Mouse (Mus musculus): ENCODE data around the gene Slc3a1.

Gene Slc3a1

DNA sequence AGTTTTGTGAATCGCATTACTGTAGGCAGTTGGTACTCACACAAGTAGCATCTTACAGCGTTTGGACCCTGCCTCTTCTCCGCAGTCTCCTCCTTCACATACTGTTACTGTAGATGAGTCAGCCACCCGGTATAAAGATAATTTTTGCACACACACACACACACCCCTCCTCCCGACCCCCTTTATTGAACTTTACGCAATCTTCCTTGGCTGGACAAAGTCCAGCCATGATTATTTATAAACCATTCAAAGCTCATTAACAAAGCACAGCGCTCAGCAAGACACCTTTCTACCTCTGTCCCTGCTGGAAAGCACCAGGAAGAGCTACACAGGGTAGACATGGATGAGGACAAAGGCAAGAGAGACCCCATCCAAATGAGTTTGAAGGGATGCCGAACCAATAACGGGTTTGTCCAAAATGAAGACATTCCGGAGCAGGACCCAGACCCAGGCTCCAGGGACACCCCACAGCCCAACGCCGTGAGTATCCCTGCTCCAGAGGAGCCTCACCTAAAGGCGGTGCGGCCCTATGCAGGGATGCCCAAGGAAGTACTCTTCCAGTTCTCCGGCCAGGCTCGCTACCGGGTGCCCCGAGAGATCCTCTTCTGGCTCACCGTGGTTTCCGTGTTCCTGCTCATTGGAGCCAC, at the start of gene Slc3a1:
TSS of gene Slc3a1 (plus strand) at position 284 of the 647 bp plus-strand sequence.
- no peak for DNase-seq (ENCODE audit: low read depth, low spot score)

DNA sequence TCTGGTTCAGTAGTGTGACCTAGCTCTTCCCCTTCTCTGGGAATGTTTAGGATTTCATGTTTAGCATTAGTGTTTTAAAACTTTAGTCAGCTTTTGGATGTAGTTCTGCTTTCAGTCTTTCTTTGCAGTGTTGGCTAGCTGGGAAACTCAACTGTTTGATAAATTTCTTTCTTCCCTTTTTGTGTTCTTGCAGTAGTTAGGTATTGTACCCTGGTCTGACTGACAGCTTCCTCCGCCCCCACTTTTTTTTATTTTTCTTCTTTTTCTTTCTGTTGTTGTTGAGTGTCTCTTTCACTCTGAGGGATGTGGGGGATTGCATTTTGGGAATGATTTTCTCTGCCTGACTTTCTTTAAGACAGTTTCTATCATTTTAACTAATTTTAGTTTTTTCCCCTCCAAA, 46.5 kb upstream of the Slc3a1 start:
- DNase-seq (ENCODE audit: low read depth, low spot score) = no peak

DNA sequence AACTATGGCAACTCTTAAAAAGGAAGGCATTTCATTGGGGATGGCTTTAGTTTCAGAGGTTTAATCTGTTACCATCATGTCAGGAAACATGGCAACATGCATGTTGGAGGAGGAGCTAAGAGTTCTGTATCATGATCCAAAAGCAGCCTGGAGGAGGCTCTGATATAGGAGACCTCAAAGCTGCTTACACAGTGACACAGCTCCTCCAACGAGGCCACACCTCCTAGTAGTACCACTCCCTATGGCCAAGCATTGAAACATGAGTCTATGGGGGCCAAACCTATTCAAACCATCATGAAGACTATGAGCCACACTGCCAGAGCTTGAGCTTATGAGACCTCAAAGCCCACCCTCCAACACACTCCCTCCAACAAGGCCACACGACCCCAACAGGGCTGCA, 45.4 kb upstream of the Slc3a1 start:
- no peak for DNase-seq (ENCODE audit: low read depth, low spot score)

DNA sequence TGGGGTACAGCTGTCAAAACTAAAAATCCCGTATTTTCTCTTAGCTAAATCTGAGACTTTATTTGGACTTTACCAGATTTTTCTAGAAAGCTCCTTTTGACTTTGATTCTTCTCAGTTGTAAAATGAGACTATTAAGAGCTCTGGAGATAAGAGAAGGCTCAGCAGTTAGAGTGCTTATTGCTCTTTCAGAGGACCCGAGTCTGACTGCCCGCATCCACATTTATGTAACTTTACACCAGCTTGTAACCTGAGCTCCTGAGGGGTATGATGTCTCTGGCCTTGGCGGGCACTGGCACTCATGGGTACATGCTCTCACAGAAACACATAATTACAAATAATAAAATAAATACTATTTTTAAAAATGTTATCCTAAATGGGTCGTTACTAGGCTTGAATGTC, 41.8 kb upstream of the Slc3a1 start:
- no peak for DNase-seq (ENCODE audit: low read depth, low spot score)

DNA sequence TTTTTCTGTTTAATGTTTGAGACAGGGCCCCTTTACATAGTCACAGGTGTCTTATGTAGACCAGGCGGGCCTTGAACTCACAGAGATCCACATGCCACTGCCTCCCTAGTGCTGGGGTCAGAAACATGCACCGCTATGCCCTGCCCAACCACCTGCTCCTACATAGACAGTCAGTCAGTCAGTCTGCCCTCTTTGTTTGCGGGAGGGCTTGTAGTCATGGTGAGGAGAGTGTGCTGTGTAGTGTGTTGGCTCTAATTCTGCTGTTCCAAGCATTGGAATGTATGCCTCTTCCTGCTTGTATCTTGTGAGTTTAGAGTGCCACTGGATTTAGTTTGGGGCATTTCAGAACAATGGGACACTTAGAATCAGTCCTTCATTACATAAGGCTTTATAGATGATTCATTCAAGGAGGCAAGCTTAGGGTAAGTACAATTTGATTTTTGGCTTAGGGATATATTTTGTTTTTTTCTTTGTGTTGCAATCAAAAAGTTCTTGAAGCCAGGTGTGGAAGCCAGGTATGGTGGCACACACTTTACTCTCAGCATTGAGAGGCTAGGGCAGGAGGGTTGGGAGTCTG, 40.3 kb upstream of the Slc3a1 start:
- DNase-seq (ENCODE audit: low read depth, low spot score) = no peak

DNA sequence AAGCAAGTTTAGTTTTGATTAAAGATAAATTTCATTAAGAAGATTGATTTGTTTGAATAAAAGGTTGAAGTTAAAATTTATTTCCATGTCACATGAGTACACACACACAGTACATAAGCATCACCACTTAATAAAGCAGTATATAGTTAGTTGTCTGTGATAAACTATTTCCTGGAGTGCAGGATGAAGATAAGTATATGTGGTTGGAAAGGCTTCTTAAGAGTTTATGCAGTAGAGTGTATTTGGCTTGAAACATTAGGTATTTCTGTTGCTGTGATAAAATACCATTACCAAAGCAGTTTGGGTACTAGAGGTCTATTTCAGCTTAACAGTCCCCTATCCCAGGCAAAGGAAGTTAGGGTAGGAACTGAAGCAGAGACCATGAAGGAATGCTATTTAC, 39.7 kb upstream of the Slc3a1 start:
- DNase-seq (ENCODE audit: low read depth, low spot score) = no peak

DNA sequence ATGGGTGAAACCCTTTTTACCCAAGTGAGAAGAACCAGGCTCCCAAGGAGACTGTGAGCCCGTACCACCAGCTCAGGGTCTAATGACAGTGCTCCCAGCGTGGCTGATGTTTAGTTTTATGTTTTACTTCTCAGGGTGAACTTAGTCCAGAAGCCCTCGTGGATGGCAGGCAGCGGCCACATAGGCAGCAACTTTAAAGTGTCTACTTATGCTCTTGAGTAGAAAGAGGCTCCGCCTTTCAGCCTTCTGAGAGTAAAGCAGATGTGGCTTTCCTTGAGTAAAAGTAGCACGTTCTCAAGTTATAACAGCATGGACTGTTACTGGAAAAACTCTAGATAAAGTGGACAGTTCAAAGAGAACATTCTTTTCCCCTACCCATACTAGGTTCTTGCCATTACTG, 32.3 kb upstream of the Slc3a1 start:
- no peak for DNase-seq (ENCODE audit: low read depth, low spot score)

DNA sequence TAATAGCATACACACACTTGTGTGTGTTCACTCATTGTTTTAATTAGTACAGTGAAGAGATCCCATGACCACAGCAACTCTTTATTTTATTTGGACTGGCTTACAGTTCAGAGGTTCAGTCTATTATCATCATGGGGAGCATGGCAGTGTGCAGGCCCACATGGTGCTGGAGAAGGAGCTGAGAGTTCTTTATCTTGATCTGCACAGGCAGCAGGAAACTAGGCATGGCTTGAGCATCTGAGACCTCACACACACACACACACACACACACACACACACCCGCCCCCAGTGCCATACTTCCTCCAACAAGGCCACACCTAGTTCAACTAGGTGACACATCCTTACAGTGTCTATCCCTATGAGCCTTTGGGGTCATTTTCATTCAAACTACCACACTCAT, 30.5 kb upstream of the Slc3a1 start:
- no peak for DNase-seq (ENCODE audit: low read depth, low spot score)

DNA sequence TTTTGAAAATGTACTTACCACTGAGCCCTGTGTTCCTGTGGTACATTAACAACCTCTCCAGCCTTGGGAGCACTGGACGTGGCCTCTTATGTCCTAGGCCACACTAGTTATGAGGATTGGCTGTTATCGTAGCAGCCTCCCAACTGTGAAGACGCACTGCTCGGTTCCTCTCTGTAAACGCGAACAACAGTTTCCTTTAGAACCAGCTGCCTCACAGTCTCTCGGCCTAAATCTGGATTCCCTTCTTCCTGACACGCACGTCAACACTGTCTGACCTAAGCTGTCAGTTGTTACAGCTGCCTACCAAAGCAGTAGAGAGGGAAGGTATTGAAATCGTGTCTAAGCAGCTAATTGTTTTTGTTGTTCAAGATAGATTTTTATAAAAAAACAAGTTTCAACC, 28.5 kb upstream of the Slc3a1 start:
- no peak for DNase-seq (ENCODE audit: low read depth, low spot score)

DNA sequence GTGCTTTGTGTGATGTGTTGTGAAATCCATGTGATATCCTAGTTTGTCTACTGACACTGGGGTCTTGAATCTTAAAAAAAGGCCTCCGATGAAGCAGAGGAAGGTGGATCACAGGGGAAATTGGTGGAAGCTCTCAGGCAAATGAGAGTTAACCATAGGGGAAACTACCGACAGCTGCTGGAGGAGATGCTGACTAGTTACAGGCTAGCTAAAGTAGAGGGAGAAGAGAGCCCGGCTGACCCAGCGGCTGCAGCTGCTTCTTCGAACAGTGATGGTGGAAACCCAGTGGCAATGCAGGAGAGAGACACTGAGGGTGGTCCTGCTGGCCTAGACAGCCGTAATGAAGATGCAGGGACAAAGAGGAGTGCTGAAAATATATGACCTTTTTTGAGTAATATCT, 14.7 kb upstream of the Slc3a1 start:
- no peak for DNase-seq (ENCODE audit: low read depth, low spot score)

DNA sequence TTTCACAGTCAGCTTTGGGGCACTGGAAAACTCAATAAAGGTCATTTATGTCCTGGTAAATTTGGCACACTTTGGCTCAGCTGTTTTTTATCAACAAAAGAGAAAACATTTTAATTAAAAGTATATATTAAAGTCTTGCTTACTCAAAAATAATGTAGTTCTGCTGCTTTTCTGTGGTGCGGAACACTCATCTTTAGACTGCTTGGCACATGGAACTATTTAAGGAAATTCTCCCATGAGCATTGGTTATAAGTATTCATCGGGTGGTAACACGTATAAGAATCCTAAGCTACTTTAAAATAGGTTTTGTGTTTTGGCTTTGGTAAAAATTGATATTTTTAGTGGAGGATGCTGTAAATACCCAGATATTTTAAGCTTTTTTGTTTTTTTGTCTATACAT, 13.5 kb upstream of the Slc3a1 start:
- DNase-seq (ENCODE audit: low read depth, low spot score) = no peak

DNA sequence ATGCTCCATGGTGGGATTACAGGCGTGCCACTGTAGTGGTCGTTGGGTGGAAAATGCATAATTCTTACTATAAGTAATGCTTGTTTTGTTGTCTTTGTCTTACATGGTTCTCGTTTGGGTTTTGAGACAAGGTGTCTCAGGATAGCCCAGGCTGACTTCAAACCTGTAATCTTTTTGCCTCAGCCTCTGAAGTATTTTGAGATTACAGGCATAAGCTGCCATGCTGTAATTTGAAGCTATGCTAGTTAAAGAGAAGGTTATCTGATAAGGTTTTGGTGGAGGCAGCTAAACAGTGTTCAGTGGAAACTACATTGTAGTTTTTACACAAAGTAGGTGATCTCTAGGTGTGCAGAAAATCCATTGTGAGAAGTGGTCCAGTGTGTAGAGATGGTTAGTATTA, 9.8 kb upstream of the Slc3a1 start:
- no peak for DNase-seq (ENCODE audit: low read depth, low spot score)

DNA sequence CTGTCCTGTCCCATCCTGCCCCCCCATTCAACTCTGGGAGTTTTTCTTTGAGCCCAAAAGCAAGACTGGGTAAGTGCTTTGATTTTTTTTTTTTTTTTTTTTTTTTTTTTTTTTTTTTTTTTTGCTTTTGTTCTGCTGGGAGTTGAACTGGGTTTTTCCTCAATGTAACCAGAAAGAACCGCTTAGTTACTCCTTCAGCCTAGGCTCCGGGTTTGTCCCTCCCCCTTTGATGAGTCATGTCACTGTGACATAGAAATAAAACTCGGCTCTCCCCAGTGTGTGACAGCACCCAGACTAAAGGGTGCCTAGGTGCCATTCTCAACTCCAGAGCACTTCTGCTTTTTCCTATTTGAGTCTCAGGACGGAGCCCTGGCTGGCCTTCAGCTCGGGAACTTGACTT, 9.4 kb upstream of the Slc3a1 start:
- DNase-seq (ENCODE audit: low read depth, low spot score) = no peak

DNA sequence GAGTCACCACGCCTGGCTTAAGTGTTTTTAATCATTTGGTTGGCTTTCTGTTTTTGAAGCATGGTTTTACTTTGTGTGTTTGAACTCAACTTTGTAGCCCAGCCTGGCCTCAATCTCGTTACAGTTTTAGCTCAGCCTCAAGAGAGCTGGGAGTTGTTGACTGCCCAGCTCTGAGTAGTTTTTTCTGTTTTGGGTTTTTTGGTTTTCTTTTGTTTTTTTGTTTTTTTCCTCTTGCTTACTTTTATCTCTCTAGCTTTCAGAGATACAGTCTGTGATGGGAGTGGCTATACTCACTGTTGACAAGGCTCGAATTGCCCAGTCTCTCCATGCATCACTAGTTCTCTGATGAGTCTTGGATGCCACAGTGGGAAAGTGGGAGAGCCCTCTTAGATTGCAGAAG, 7.8 kb upstream of the Slc3a1 start:
- DNase-seq (ENCODE audit: low read depth, low spot score) = no peak

DNA sequence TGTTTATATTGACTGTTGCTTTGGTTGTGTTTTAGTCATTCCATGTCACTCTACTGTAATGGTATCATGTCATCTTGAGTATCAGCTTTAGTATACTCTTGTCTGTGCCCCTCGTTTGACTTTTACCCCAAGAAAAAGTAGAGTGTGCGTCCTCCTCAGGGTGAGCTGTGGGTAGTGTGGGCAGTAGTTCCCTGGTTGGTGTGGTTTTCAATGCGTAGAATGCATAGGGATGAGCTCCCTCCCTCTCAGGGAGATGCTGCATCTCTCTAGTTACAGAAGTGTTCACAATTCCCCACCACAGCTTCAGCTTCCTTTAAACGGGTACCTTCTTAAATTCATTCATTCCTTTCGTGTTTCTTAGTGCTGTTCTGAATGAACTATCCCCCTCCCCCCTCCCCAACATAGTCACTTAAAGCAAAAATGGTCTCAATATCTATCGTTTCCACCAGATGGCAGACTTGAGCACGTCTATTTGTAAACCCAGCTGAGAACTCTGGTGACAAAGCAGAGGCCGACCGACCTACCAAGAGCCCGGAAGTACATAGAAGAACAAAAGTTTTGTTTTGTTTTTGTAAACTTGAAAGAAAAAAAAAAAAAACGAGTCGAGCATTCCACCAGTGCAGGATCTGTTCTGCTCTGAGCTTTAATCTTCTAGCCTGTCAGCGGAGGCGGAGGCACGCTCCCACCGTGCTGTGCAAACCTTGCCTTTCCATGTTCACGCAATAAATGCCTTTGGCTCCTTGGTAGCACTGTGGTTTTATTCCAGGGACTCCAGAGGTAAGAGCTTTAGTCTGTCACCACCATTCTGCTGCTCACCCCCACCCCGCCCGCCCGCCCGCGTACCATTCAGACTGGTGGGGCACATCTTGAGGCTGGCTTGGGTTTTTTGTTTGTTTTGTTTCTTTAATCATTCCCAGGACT, 4.7 kb upstream of the Slc3a1 start:
- DNase-seq (ENCODE audit: low read depth, low spot score) = peak; percentile 55

DNA sequence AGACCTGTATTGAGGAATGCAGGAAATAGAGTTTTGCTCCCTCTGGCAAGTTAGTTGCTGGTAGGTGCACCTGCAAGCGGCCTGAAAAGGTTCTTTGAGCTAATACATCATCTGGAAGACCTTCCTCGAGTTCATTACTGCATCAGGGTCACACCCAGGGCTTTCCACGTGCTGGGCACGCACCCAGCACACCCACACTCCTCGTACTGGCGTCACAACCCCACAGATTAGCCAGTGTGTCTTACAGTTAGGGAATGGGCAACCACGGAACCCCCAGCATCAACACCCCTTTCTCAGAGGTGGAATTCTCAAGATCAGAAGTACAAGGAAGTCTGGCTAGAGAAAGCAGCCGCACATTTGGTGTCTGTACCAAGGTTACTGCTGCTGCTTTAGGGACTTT, 3.9 kb upstream of the Slc3a1 start:
- no peak for DNase-seq (ENCODE audit: low read depth, low spot score)

DNA sequence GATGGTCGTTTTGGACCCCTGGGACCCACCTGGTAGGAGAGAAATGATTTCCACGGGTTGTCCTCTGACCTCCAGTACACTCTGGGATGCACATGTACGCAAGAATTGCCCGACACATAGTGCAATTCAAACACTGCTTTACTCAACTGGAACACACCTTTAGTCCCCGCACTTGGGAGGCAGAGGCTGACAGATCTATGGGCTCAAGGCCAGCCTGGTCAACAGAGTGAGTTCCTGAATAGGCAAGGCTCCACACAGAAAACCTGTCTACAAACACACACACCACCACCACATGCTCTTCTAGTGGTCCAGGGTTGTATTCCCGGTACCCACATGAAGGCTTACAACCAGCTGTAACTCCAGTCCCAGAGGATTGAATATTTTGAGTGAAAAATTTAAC, 3.0 kb upstream of the Slc3a1 start:
- no peak for DNase-seq (ENCODE audit: low read depth, low spot score)

DNA sequence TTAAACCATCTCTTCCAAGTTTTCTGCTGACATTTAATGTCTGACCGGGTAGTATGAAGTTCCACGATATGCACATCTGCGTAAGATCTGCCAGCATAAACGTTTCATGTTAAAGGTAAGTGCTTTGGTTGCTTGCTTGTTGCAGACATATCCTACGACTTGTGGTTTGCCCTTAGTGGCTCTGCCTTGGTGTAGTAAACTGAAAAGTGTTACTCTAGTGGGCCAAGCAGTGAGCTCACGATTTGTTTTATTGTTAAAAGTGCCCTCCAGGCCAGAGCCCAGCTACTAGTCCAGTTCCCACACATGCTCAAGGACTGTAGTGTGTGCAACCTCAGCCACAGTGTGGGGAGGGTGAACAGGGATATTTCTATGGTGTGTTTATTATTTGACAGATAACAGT, 1.7 kb upstream of the Slc3a1 start:
- DNase-seq (ENCODE audit: low read depth, low spot score) = no peak

DNA sequence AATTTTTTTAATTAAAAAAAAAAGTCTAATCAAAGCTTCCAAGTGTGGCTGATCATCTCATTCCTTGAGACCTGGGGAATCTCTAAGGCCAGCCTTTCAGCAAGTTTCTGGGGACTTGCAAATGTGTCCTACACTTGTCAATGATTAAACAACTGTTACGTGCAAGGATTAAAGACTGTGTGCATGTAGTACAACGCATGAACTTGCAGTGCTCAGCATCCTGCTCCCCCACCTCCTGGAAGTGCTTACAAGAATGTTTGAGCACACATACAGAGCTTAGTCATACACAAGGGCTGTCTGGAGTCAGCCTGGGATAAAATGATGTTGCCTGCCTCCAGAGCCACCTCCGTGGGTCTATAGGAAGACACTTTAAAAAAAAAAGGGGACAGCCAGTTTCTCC, 929 bp upstream of the Slc3a1 start:
- DNase-seq (ENCODE audit: low read depth, low spot score) = no peak

DNA sequence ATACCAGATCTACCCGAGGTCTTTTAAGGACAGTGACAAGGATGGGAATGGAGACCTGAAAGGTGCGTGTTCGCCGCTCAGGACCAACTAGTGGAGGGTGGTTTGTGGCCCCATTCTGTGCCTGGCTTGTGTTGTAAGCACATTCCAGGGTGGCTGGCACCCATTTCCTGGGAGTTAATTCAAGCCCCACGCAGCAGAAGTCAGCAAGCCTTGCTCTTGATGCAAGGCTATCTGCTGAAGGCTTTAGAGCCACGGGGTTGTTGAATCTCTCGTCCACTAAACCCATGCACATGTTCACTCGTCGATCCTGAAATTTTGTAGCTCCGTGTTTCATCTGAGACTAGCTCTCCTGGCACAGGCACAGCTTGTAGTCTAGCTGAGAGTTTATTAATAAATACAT, 621 bp downstream of the Slc3a1 start:
- no peak for DNase-seq (ENCODE audit: low read depth, low spot score)

DNA sequence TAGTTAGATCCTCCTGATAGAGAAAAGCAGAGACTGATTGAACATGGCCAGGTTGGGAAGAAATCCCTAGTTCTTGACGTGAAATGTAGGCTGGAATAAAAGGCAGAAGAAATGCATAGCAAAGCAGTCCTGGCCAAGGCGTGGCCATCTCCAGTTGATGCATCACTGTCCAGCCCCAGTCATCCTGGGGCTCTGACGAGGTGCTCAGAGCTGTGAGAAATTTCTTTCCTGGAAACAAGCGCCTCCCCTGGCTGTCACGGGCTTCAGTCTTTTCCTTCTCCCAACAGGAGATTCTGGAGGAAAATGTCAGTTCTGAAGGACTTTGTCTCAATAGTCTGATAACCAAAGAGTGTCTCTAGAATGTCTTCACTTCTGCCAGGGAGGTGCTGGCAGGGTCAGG, 2.5 kb downstream of the Slc3a1 start:
- no peak for DNase-seq (ENCODE audit: low read depth, low spot score)

DNA sequence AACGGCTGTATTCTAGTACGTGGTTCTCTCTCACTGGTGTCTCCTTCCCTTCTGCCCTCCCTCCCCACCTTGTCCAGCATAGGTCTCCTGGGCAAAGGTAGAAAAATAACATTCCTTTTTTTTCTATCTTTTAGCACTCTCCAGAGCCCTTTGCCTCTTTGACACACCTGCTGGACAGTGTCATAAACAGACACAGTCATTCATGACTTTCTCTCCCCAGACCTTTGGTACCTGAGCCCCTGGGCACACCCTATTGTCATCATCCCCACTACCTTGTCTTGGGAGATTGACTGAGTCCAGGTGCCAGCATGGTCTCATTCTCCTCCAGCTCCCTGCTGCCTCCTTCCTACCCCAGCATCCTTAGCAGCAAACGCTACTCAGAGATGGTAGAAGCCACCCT, 4.9 kb downstream of the Slc3a1 start:
- DNase-seq (ENCODE audit: low read depth, low spot score) = no peak

DNA sequence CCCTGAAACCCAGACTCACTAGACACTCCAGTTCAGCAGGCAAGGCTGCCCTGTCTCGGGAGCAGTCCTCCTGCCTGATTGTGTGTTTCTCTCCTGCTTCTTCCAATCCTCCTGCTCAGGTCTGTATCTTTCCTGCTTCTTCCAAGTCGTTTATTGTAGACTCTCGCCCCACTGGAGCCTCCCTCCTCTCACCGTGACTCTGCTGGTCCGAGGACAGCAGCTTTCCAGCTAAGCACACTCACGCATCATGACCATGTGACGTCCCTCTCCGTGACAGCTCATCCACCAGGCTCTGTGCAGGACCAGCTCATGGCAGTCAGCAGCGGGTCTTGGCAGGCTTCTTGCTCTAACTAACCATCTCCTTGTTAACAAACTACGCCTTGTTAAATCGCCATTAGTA, 5.9 kb downstream of the Slc3a1 start:
- no peak for DNase-seq (ENCODE audit: low read depth, low spot score)
